Mouse (Mus musculus): ENCODE measurements around the gene Dyrk3. TPM values are rescaled to one million over a fixed set of nuclear protein-coding genes. Genes with fewer than 3 reads are reported as not detected.

Dyrk3 gene
- polyA plus RNA-seq, 1 experiment: 4.6 TPM

- no peak for DNase-seq (ENCODE audit: low read depth in 1 of 2, low spot score in 2 of 2)
- Histone ChIP-seq H3K4me3 (ENCODE audit: extremely low read depth, insufficient read depth, insufficient read length) (no peak overlapping the region), H3K4me1 (ENCODE audit: control insufficient read depth, insufficient read depth, insufficient read length) (peaks cover 35% of the 10 kb centered on the region; the same call in 1 of the 2 replicates), H3K36me3 (ENCODE audit: control insufficient read depth, insufficient read depth, low read length) (no peaks in the 10 kb centered on the region), H3K27ac (ENCODE audit: insufficient read depth, low read length) (no peak overlapping the region), H3K27me3 (ENCODE audit: control insufficient read depth, insufficient read depth, low read length) (no peaks in the 10 kb centered on the region)
- TF ChIP-seq POLR2A (IDR thresholded peaks at IDR 0.05; ENCODE audit: low read depth, low read length) (no peak), CTCF (IDR thresholded peaks at IDR 0.05; ENCODE audit: extremely low read depth, insufficient read depth, insufficient read length, insufficient replicate concordance) (no peak)
- WGBS: 62% methylated on average over 3 of the region's 3 CpGs
Measured at GRCm38 (mm10) chr1:131092173-131092572, 46.0 kb downstream of the Dyrk3 start.

GRCm38 (mm10) chr1:131091481-131091880 is 46.7 kb downstream of the Dyrk3 start:
- Histone ChIP-seq H3K27ac (ENCODE audit: insufficient read depth, low read length) (no peak overlapping the region), H3K4me1 (ENCODE audit: control insufficient read depth, insufficient read depth, insufficient read length) (peaks cover 39% of the 10 kb centered on the region; the same call in 1 of the 2 replicates), H3K36me3 (ENCODE audit: control insufficient read depth, insufficient read depth, low read length) (no peaks in the 10 kb centered on the region), H3K4me3 (ENCODE audit: extremely low read depth, insufficient read depth, insufficient read length) (no peak overlapping the region), H3K27me3 (ENCODE audit: control insufficient read depth, insufficient read depth, low read length) (no peaks in the 10 kb centered on the region)
- no peak for TF ChIP-seq CTCF (IDR thresholded peaks at IDR 0.05; ENCODE audit: extremely low read depth, insufficient read depth, insufficient read length, insufficient replicate concordance)
- TF ChIP-seq POLR2A (IDR thresholded peaks at IDR 0.05; ENCODE audit: low read depth, low read length): no peak
- no peak for DNase-seq (ENCODE audit: low read depth in 1 of 2, low spot score in 2 of 2)
- 89% methylated on average over 3 of the region's 3 CpGs for WGBS

- WGBS: 84% methylated on average over 4 of the region's 4 CpGs
Measured at GRCm38 (mm10) chr1:131090877-131091276, 47.3 kb downstream of the Dyrk3 start.

DNA sequence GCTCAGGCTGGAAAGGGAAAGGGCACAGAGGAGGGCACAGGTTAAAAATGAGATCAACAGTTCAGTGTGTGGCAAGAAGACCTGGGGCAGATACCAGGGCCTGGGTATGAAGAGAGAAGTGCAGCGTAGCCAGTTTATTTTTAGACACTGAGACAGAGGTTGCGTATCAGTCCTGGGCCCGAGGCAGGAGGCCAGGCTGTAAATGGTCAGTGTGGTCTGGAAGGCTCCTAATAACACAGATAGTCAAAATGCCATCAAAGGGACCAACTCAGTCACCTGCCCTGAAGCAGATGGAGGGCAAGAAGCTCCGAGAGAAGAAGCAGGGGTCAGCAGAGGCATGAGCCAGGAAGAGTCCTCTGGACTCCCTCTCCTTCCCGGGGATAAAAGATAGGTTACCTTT is 47.9 kb downstream of the Dyrk3 start:
- Histone ChIP-seq H3K27ac (ENCODE audit: insufficient read depth, low read length) (no peak overlapping the region), H3K27me3 (ENCODE audit: control insufficient read depth, insufficient read depth, low read length) (no peaks in the 10 kb centered on the region), H3K4me3 (ENCODE audit: extremely low read depth, insufficient read depth, insufficient read length) (no peak overlapping the region), H3K36me3 (ENCODE audit: control insufficient read depth, insufficient read depth, low read length) (no peaks in the 10 kb centered on the region), H3K4me1 (ENCODE audit: control insufficient read depth, insufficient read depth, insufficient read length) (peaks cover 41% of the 10 kb centered on the region; the same call in 1 of the 2 replicates)
- WGBS: 36% methylated on average over 5 of the region's 5 CpGs
- DNase-seq (ENCODE audit: low read depth in 1 of 2, low spot score in 2 of 2): no peak
- TF ChIP-seq CTCF (IDR thresholded peaks at IDR 0.05; ENCODE audit: extremely low read depth, insufficient read depth, insufficient read length, insufficient replicate concordance) (no peak), POLR2A (IDR thresholded peaks at IDR 0.05; ENCODE audit: low read depth, low read length) (no peak)

More at GRCm38 (mm10) chr1:131090877-131091276, 47.3 kb downstream of the Dyrk3 start:
- no peak overlapping the region for H3K4me3 ChIP-seq (ENCODE audit: extremely low read depth, insufficient read depth, insufficient read length)
- H3K4me1 ChIP-seq (ENCODE audit: control insufficient read depth, insufficient read depth, insufficient read length): peaks cover 41% of the 10 kb centered on the region; the same call in 1 of the 2 replicates
- no peaks in the 10 kb centered on the region for H3K36me3 ChIP-seq (ENCODE audit: control insufficient read depth, insufficient read depth, low read length)
- no peak overlapping the region for H3K27ac ChIP-seq (ENCODE audit: insufficient read depth, low read length)
- DNase-seq (ENCODE audit: low read depth in 1 of 2, low spot score in 2 of 2): no peak
- H3K27me3 ChIP-seq (ENCODE audit: control insufficient read depth, insufficient read depth, low read length): no peaks in the 10 kb centered on the region
- no peak for TF ChIP-seq POLR2A (IDR thresholded peaks at IDR 0.05; ENCODE audit: low read depth, low read length)
- TF ChIP-seq CTCF (IDR thresholded peaks at IDR 0.05; ENCODE audit: extremely low read depth, insufficient read depth, insufficient read length, insufficient replicate concordance): no peak

- Histone ChIP-seq H3K4me3 (ENCODE audit: extremely low read depth, insufficient read depth, insufficient read length) (no peak overlapping the region), H3K36me3 (ENCODE audit: control insufficient read depth, insufficient read depth, low read length) (no peaks in the 10 kb centered on the region), H3K27ac (ENCODE audit: insufficient read depth, low read length) (no peak overlapping the region), H3K4me1 (ENCODE audit: control insufficient read depth, insufficient read depth, insufficient read length) (peaks cover 42% of the 10 kb centered on the region; the same call in 1 of the 2 replicates), H3K27me3 (ENCODE audit: control insufficient read depth, insufficient read depth, low read length) (no peaks in the 10 kb centered on the region)
- TF ChIP-seq POLR2A (IDR thresholded peaks at IDR 0.05; ENCODE audit: low read depth, low read length): no peak
- TF ChIP-seq CTCF (IDR thresholded peaks at IDR 0.05; ENCODE audit: extremely low read depth, insufficient read depth, insufficient read length, insufficient replicate concordance): no peak
- no peak for DNase-seq (ENCODE audit: low read depth in 1 of 2, low spot score in 2 of 2)
- 34% methylated on average over 2 of the region's 2 CpGs for WGBS
Measured at GRCm38 (mm10) chr1:131089525-131090127, 48.5 kb downstream of the Dyrk3 start.

- TF ChIP-seq CTCF (IDR thresholded peaks at IDR 0.05; ENCODE audit: extremely low read depth, insufficient read depth, insufficient read length, insufficient replicate concordance) (no peak), POLR2A (IDR thresholded peaks at IDR 0.05; ENCODE audit: low read depth, low read length) (no peak)
- H3K27ac ChIP-seq (ENCODE audit: insufficient read depth, low read length): no peak overlapping the region
- WGBS: 87% methylated on average over 11 of the region's 11 CpGs
- DNase-seq (ENCODE audit: low read depth in 1 of 2, low spot score in 2 of 2): no peak
- H3K27me3 ChIP-seq (ENCODE audit: control insufficient read depth, insufficient read depth, low read length): no peaks in the 10 kb centered on the region
- H3K4me1 ChIP-seq (ENCODE audit: control insufficient read depth, insufficient read depth, insufficient read length): peaks cover 43% of the 10 kb centered on the region; the same call in 1 of the 2 replicates
- H3K36me3 ChIP-seq (ENCODE audit: control insufficient read depth, insufficient read depth, low read length): no peaks in the 10 kb centered on the region
- no peak overlapping the region for H3K4me3 ChIP-seq (ENCODE audit: extremely low read depth, insufficient read depth, insufficient read length)
Measured at GRCm38 (mm10) chr1:131088547-131088946, 49.6 kb downstream of the Dyrk3 start.

- H3K27me3 ChIP-seq (ENCODE audit: control insufficient read depth, insufficient read depth, low read length): no peaks in the 10 kb centered on the region
Measured at GRCm38 (mm10) chr1:131086907-131087306, 51.2 kb downstream of the Dyrk3 start.

More at GRCm38 (mm10) chr1:131086907-131087306, 51.2 kb downstream of the Dyrk3 start:
- Histone ChIP-seq H3K4me3 (ENCODE audit: extremely low read depth, insufficient read depth, insufficient read length) (no peak overlapping the region), H3K36me3 (ENCODE audit: control insufficient read depth, insufficient read depth, low read length) (no peaks in the 10 kb centered on the region), H3K4me1 (ENCODE audit: control insufficient read depth, insufficient read depth, insufficient read length) (peaks cover 35% of the 10 kb centered on the region; the same call in 1 of the 2 replicates), H3K27ac (ENCODE audit: insufficient read depth, low read length) (no peak overlapping the region)
- DNase-seq (ENCODE audit: low read depth in 1 of 2, low spot score in 2 of 2): no peak
- 67% methylated on average over 7 of the region's 7 CpGs for WGBS
- TF ChIP-seq CTCF (IDR thresholded peaks at IDR 0.05; ENCODE audit: extremely low read depth, insufficient read depth, insufficient read length, insufficient replicate concordance) (no peak), POLR2A (IDR thresholded peaks at IDR 0.05; ENCODE audit: low read depth, low read length) (no peak)

Data from spleen, adult 2 months (tissue).